Mouse (Mus musculus): ENCODE results near the gene Gm10295. TPM values are rescaled to one million over a fixed set of nuclear protein-coding genes. Genes with fewer than 3 reads are reported as not detected.

Gm10295 gene
- not detected for total RNA-seq (2023)

DNA sequence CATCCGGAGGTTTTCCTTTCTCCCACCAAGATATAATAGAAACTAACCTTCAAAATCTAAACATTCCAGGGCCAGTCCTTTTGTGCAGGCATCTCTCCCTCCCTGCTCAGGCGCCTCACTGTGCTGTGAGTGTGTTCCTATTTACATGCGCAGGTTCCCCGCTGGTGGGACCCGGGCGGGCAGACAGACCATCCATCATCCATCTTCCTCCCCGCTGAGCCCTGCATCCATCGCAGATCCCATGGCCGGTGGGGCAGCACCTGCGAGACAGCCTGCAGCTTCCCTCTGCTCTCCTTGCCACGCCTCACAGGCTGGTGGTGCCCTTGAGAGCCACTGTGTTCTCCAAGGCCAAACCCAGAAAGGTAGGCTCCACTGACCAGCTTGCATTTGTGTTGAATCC lies at the start of gene Gm10295:
Gene Gm10295, minus strand, starts transcription at position 122 of the 400 bp plus-strand sequence.

Data from monocyte, adult 59 days (primary cell).